Mouse (Mus musculus) E14TG2a.4 (cell line): ENCODE data around the gene Pgc.

ENCODE experiments used
- CTCF ChIP-seq: conservative IDR thresholded peaks from 2 replicates; pipeline ENCODE4 v1.5.1; 2014; ENCODE audit warnings: low read length
- NANOG ChIP-seq: IDR thresholded peaks from 2 replicates; pipeline ENCODE4 v1.6.1; 2014; ENCODE audit warnings: borderline replicate concordance, low read length, mixed read lengths

GRCm38 (mm10) chr17:47704692-47705091 lies 21.9 kb upstream of the Pgc start:
- TF ChIP-seq CTCF (peak; percentile 36), NANOG (no peak)
